Mouse (Mus musculus): ENCODE data around the gene Adam33.
"Not testable (repeated sequence)": the region's sequence is repeated elsewhere in the genome, so short reads cannot be mapped to it uniquely, and the experiment has no call there.

The Adam33 gene

DNA sequence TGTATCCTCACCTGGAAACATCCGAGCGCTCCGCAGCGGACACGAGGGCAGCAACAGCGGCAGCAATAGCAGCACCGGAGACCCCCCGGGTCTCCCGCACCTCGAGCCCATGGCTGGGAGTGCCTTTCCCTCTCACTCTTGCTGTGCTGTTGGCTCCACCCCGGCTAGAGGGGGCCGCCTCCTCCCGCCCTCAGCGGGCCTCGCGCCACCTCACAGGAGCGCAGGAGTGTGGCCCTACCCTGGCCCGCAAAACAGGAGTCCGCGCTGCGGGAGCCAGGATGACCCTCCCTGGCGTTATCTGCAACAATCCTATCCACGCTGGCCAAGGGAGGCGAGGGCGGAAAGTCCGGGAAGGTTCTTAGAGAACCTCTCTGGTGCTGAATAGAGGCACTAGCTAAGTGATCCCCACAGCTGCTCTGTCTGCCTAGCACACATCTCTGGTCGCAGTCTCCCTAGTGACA lies at the start of gene Adam33:
TSS of gene Adam33 (minus strand) at position 411 of the 461 bp plus-strand sequence.
- DNase-seq: peak; percentile 41

GRCm38 (mm10) chr2:131105989-131106388 lies 42.4 kb upstream of the Adam33 start:
- no peak for DNase-seq

DNA sequence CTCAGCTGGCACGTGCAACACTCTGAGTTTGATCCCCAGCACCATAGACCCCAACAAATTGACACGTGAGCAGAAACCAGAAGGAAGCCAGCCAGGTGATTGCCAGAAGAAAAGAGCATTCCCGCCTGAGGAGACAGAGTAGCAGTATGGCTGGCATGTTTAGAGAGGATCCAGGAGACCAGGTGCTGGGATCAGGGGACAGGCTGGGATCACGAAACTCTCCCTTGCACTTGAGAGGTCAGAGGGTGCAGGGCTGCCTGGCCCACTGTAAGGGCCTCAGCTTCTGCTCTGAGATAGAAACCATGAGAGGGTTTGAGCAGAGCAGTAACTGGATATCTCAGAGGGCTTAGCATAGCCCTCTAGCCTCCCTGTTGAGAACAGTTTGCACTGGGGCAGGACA lies 41.4 kb upstream of the Adam33 start:
- not testable (repeated sequence) for DNase-seq

GRCm38 (mm10) chr2:131104021-131104420 lies 40.4 kb upstream of the Adam33 start:
- DNase-seq: no peak

DNA sequence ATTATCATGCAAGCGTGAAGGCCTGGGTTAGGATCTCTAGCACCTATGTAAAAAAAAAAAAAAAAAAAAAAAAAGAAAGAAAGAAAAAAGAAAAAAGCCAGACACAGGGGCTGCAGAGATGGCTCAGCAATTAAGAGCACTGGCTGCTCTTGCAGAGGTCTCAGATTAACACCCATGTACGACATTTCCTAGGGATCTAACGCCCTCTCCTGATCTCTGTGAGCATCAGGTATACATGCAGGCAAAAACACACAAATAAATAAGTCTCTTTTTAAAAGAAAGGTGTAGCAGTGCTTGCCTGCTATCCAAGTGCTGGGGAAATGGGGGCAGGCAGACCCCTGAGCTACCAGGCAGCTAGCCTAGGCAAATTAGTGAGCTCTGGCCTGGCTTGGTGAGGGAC lies 37.9 kb upstream of the Adam33 start:
- DNase-seq: no peak

GRCm38 (mm10) chr2:131097087-131097486 lies 33.5 kb upstream of the Adam33 start:
- DNase-seq: no peak

- DNase-seq: peak; percentile 74
Measured at GRCm38 (mm10) chr2:131096101-131096795, 32.6 kb upstream of the Adam33 start.

DNA sequence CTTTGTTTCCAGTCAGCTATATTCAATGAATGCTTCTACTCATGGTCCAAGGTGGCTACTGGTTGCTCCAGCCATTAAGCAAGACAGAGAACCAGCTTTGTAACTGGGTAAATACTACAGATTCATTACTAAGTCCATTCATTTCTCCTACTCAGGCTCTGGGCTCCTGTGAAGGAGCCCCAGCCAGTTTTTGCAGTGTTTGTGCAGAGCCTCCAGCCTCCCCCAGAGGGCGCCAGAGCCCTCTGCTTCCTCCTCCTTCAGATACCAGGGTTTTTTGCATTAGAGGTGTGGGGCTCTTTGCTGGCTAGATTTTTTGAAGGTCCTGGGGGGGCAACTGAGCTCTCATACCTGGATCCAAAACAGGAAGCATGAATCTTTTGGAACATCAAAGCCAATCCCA lies 31.2 kb upstream of the Adam33 start:
- DNase-seq: peak; percentile 87

- no peak for DNase-seq
Measured at GRCm38 (mm10) chr2:131093577-131093976, 30.0 kb upstream of the Adam33 start.

DNA sequence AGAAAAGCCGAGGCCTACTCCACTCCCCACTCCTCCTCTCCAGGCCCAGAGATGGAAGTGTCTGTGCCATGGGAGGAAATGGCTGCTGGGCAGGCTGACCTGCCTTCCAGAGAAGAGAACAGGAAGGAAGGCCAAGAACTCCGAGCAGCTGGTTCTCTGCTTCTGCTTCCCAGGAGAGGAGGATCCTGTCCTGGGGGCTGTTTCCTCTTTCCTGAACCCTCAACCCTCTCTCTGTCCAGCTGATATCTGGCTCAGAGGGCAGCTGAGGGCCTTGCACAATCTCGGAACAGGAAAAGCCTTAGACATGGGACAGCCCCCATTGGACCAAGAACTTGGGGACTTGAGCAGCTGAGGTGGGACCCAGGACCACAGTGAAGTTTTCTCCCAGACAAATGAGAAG lies 27.2 kb upstream of the Adam33 start:
- DNase-seq: peak; percentile 41

GRCm38 (mm10) chr2:131089634-131090033 lies 26.0 kb upstream of the Adam33 start:
- DNase-seq: no peak

DNA sequence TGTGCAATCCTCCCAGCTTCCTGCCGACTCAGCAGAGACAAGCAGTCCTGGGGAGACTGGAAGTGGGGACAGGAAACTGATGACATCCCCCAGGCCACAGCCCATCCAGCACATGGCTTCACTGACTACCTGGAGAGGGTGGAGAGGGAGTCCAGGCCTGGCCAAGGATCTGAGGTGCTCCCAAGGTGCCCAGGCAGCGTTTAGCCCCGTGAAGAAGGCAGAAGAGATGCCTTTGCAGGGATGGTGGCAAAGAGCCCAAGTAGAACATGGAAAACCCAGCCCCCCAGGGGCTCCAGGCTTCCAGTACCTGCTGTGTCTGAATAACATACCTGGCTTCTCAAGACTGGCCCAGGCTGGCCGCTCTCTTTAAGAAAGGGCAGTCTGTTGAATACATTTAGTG lies 25.0 kb upstream of the Adam33 start:
- no peak for DNase-seq

- no peak for DNase-seq
Measured at GRCm38 (mm10) chr2:131086667-131087390, 23.2 kb upstream of the Adam33 start, which contains the start of gene Siglec1. Gene Siglec1, minus strand, starts transcription at chr2:131086765.

DNA sequence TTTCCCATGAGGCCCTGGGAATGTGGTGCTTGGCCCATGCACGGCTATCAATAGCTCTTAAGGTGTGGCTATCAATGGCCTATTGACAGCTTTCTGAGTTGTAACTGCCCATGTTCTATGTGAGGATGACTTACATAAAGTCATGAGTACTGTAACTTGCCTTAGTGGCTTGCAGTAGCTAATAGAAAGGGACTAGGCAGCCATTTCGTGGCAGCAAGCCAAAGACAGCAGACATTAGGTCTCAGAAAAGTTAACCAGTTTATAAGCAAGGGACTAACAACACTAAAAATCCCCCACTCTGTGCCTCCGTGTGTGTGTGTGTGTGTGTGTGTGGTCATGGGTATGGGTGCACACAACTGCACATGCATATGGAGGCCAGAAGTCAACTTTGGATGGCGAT lies 20.6 kb upstream of the Adam33 start:
- peak; percentile 64 for DNase-seq

DNA sequence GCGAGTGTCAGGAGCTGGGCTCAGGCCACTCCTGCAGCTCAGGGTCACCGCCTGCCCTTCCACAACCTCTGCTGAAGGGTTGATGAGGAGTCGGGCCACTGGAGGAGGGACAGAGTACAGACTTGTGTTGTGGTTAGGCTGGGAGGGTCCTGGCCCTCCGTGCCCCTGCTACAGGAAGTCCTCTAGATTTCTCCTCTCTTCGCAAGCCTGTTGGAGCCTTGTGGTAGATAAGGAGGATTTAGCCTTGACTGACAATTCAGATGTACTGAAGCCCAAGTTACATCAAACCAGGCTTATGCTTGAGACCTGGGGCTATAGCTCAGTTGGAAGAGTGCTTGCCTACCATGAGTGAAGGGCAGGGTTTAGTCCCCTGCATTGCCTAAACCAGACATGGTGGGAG lies 16.9 kb upstream of the Adam33 start:
- no peak for DNase-seq

GRCm38 (mm10) chr2:131072536-131072935 lies 8.9 kb upstream of the Adam33 start:
- DNase-seq: no peak

DNA sequence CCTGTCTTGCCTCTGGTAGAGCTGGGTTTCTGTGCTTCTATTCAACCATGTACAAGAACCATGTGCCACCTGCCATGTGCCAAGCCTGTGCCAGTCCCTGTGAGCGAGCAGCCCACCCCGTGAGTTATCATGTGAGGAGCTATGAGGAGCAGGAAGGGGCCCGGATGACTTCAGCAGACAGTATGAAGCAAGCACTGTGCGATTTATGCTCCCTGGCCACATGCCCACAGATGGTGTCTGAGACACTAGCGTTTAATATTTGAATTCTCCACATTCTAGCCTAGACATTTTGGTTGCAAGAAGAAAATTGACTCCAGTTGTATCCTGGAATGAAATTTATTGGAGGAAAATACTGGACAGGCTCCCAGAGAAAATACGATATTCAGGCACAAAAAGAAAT lies 3.9 kb upstream of the Adam33 start:
- peak; percentile 87 for DNase-seq

DNA sequence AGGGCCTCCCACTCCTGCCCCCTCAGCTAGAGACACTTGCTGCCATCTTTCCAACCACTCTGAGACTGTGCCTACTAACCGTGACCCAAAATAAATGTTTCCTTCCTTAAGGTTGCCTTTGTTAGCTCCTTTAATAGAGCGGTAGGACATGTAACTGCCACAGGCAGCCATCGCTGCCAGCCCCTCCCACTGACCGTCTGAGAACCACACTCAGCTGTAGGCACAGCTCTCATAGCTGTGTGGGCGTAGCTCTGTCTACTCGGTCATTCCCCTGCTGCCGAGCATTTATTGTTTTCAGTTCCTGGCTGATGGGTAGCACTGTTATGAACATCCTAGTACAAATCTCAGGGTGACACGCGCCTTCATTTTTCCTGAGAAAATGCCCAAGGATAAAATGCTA lies 2.7 kb upstream of the Adam33 start:
- DNase-seq: no peak

DNA sequence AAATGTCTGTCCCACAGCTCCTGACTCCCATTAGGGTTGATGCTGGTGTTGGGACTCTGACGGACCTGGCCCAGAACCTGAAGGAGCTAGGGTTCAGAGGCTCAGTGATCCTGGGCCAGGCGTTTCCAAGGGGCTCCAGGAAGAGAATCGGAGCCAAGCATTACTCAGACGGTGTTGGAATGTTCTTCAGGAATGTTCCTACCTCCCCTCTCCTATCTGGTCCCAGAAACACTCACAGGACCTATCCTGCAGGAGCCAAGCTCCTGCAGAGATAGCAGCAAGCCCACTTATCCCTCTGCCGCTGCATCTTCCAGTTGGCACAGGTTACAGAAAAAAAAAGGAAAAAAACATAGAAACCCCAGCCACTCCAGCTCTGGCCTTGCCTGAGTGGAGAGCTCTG lies 2.0 kb downstream of the Adam33 start:
- no peak for DNase-seq

- no peak for DNase-seq
Measured at GRCm38 (mm10) chr2:131060784-131061183, 2.8 kb downstream of the Adam33 start.

- DNase-seq: no peak
Measured at GRCm38 (mm10) chr2:131059781-131060540, 3.7 kb downstream of the Adam33 start.

- peak; percentile 78 for DNase-seq
Measured at GRCm38 (mm10) chr2:131059377-131059776, 4.2 kb downstream of the Adam33 start.

DNA sequence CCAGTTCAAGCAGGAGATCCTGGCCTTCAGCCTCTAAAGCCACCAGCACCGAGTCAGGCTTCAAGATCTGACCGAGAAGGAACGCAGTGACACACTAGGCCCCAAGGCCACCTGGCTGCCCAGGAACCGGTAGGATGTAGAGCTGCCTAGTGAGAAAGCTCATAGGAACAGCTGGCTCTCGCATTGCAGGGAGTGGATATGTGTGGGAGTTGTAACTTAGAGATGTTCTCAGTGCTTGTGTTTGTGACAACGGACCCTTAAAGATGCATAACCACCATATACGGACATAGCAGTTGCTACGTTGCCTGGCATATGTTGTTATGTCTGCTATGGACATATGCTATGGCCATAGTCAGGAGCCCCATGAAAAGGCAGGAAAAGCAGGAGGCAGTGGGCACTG lies 4.9 kb downstream of the Adam33 start:
- peak; percentile 2 for DNase-seq

DNA sequence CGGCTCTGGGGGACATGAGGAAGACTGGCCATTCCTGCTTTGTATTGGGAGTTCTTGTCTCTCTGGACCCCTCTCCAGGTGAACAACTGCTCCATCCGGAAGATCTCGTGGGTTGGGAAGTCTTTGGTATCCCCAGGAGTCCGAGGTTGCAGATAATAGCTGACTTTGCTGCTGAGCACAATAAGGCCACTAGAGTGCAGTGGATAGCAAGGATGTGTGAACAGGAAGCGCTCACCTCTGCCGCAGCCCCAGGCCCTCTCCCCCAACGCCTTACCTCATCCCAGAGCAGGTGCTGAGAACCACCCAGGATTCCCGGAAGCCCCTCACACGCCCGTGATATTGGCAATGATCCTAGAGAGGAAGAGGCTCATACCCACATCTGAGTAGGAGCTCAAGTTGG lies 7.4 kb downstream of the Adam33 start:
- DNase-seq: peak; percentile 42
